Mouse (Mus musculus): Measurements from ENCODE around the gene Dock4. TPM values are rescaled to one million over a fixed set of nuclear protein-coding genes. Genes with fewer than 3 reads are reported as not detected.
"Not testable (repeated sequence)": the region's sequence is repeated elsewhere in the genome, so short reads cannot be mapped to it uniquely, and the experiment has no call there.

Dock4 gene
- polyA plus RNA-seq, 1 experiment = 2.3 TPM

DNA sequence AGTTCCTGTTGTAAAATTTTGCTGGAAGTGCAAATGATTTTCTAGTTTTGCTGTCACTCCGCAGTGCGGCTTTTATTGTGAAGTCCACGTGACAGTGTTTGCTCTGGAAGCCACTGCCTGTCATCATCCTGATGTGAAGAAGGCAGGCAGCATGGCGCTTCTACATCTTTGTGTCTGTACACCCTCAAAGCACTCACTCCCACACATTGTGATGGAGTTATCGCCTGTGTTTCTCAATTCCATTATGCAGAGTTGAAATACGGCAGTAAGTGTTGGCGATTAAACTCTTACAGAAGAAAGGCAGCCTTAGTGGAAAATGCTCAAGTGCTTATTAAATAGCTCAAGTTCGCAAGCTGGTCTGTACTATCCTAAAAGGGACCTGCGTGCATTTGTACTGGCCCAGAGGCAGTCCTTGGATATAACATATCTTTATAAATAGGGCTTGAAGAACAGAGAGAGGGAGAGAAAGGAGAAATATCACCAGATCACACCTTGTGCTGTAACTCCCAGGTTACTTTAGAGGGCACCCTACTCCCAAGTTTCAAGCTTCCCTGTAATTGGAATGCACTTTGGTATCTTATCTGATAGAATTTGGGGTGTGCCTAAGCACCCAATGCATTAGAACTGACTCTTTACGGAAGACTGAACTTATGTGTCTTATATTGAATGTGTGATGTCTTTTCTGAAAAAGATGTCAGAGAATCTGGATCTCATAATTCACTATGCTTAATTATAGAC, 396.7 kb downstream of the Dock4 start:
- Histone ChIP-seq H3K27ac (ENCODE audit: control insufficient read depth, insufficient read depth, low read length) (no peak overlapping the region), H3K4me1 (replicated peaks; ENCODE audit: control insufficient read depth, insufficient read depth, low read length) (0 out of 2 replicates have a peak, but pooled peaks cover 2% of the 10 kb centered on the region), H3K4me3 (ENCODE audit: control insufficient read depth, insufficient read depth, low read length) (no peak overlapping the region), H3K27me3 (ENCODE audit: control insufficient read depth, insufficient read depth, low read length) (no peaks in the 10 kb centered on the region), H3K36me3 (ENCODE audit: control insufficient read depth, insufficient read depth, low read length) (no peaks in the 10 kb centered on the region)
- 95% methylated on average over 10 of the region's 10 CpGs for WGBS
- DNase-seq = no peak
- no peak for TF ChIP-seq CTCF (IDR thresholded peaks at IDR 0.05; ENCODE audit: borderline replicate concordance, control insufficient read depth, extremely low read depth, insufficient read depth, low read length, poor library complexity)
- no peak for TF ChIP-seq POLR2A (IDR thresholded peaks at IDR 0.05; ENCODE audit: control insufficient read depth, extremely low read depth, insufficient read depth, low read length, poor library complexity)

DNA sequence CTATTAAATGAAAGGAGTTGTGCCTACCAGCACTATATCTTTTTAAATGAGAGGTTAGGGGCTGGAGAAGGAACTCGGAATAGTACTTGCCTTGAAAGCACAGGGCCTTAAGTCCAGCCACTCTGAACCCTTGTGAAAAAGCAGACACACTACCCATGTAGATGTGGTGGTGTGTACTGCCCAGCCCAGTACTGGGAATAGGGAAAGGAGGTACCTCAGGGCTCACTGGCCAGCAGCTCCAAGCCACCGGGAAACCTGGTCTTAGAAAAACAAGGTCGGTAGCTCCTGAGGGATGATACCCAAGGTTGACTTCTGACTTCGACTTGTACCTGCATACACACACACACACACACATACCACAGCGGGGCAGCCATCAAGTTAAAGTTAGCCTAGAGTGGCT, 397.2 kb downstream of the Dock4 start:
- Histone ChIP-seq H3K4me3 (ENCODE audit: control insufficient read depth, insufficient read depth, low read length) (no peak overlapping the region), H3K36me3 (ENCODE audit: control insufficient read depth, insufficient read depth, low read length) (no peaks in the 10 kb centered on the region), H3K27me3 (ENCODE audit: control insufficient read depth, insufficient read depth, low read length) (no peaks in the 10 kb centered on the region), H3K4me1 (replicated peaks; ENCODE audit: control insufficient read depth, insufficient read depth, low read length) (0 out of 2 replicates have a peak, but pooled peaks cover 2% of the 10 kb centered on the region), H3K27ac (ENCODE audit: control insufficient read depth, insufficient read depth, low read length) (no peak overlapping the region)
- 86% methylated on average over 5 of the region's 5 CpGs for WGBS
- TF ChIP-seq CTCF (IDR thresholded peaks at IDR 0.05; ENCODE audit: borderline replicate concordance, control insufficient read depth, extremely low read depth, insufficient read depth, low read length, poor library complexity) (no peak), POLR2A (IDR thresholded peaks at IDR 0.05; ENCODE audit: control insufficient read depth, extremely low read depth, insufficient read depth, low read length, poor library complexity) (no peak)
- no peak for DNase-seq

DNA sequence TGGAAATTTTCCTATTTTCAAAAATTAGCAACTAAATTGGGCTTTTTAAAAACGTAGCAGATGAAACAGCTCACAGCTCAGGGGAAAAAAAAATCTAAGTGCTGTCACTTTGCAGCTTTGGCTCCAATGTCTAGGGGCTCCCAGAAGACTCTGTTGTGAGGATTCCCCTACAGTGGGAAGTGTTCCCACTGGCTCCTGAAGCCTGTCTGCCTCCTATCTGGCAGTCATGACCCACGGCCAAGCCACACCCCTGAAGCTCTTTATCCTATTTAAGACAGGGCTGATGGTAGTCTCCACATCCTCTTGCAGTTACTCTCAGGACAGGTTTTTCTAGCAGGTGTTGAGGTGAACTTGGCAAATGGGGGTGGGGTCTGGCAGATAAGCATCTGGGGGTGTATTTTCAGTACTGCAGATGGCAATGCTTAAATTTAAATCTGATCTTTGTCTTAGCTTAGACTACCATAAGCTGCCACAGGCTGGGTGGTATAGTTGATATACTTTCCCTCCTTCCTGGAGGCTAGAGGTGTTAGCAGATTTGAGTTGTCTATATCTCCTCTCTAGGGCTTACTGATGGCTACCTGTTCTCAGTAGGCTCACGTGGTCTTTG, 397.8 kb downstream of the Dock4 start:
- TF ChIP-seq CTCF (IDR thresholded peaks at IDR 0.05; ENCODE audit: borderline replicate concordance, control insufficient read depth, extremely low read depth, insufficient read depth, low read length, poor library complexity) (no peak), POLR2A (IDR thresholded peaks at IDR 0.05; ENCODE audit: control insufficient read depth, extremely low read depth, insufficient read depth, low read length, poor library complexity) (no peak)
- Histone ChIP-seq H3K4me3 (ENCODE audit: control insufficient read depth, insufficient read depth, low read length) (no peak overlapping the region), H3K27me3 (ENCODE audit: control insufficient read depth, insufficient read depth, low read length) (no peaks in the 10 kb centered on the region), H3K4me1 (replicated peaks; ENCODE audit: control insufficient read depth, insufficient read depth, low read length) (0 out of 2 replicates have a peak, but pooled peaks cover 2% of the 10 kb centered on the region), H3K27ac (ENCODE audit: control insufficient read depth, insufficient read depth, low read length) (no peak overlapping the region), H3K36me3 (ENCODE audit: control insufficient read depth, insufficient read depth, low read length) (no peaks in the 10 kb centered on the region)
- DNase-seq = no peak
- WGBS = 58% methylated on average over 3 of the region's 3 CpGs

DNA sequence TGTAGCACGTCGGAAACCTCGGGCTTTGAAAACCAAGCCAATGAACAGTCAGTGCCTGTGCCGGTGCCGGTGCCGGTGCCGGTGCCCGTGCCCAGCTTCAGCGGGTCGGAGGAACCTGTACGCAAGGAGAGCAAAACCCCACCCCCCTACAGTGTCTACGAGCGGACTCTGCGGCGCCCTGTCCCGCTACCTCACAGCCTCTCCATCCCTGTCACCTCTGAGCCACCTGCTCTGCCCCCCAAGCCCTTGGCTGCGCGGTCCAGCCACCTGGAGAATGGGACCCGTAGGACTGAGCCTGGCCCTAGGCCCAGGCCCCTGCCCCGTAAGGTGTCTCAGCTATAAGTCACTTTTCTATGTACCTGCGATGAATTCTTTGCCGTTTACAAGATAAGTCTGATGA, 398.6 kb downstream of the Dock4 start:
- Histone ChIP-seq H3K4me1 (replicated peaks; ENCODE audit: control insufficient read depth, insufficient read depth, low read length) (0 out of 2 replicates have a peak, but pooled peaks cover 2% of the 10 kb centered on the region), H3K36me3 (ENCODE audit: control insufficient read depth, insufficient read depth, low read length) (no peaks in the 10 kb centered on the region), H3K27me3 (ENCODE audit: control insufficient read depth, insufficient read depth, low read length) (no peaks in the 10 kb centered on the region), H3K27ac (ENCODE audit: control insufficient read depth, insufficient read depth, low read length) (no peak overlapping the region), H3K4me3 (ENCODE audit: control insufficient read depth, insufficient read depth, low read length) (no peak overlapping the region)
- DNase-seq = no peak
- no peak for TF ChIP-seq CTCF (IDR thresholded peaks at IDR 0.05; ENCODE audit: borderline replicate concordance, control insufficient read depth, extremely low read depth, insufficient read depth, low read length, poor library complexity)
- WGBS = 96% methylated on average over 22 of the region's 22 CpGs

DNA sequence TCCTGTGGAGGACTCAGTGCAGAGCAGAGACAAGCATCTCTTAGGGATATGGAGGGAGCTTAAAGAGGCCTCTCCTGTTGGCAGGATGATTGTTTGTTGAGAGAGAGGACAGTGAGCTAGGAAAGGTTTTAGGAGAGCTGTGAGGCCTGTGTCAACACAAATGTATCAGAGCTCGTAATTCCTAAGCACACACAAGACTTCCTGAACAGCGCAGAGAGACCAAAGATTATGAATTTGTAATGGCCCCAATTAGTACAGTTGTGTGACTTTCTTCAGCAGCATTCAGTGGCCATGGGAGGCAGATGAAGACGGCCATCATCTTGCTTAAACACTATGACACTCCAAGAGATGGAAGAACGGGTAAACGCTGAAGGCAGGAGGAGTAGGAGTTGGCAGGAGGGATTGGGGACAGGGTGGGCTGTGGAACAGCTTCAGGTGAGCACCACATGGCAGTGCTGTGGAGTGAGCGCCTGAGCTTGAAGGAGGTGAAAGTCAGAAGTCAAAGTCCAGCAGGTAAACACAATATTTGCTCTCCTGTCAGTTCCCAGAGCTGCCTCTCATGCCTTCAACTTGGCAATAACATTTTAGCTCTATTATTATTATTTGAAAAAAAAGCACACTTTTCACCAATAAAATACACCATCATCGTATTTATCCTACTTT, 409.1 kb downstream of the Dock4 start:
- no peak overlapping the region for H3K4me3 ChIP-seq (ENCODE audit: control insufficient read depth, insufficient read depth, low read length)
- H3K27me3 ChIP-seq (ENCODE audit: control insufficient read depth, insufficient read depth, low read length) = no peaks in the 10 kb centered on the region
- DNase-seq = no peak
- no peak for TF ChIP-seq CTCF (IDR thresholded peaks at IDR 0.05; ENCODE audit: borderline replicate concordance, control insufficient read depth, extremely low read depth, insufficient read depth, low read length, poor library complexity)
- no peak for TF ChIP-seq POLR2A (IDR thresholded peaks at IDR 0.05; ENCODE audit: control insufficient read depth, extremely low read depth, insufficient read depth, low read length, poor library complexity)
- WGBS = 97% methylated on average over 7 of the region's 7 CpGs
- no peak overlapping the region for H3K27ac ChIP-seq (ENCODE audit: control insufficient read depth, insufficient read depth, low read length)
- H3K36me3 ChIP-seq (ENCODE audit: control insufficient read depth, insufficient read depth, low read length) = no peaks in the 10 kb centered on the region
- no peaks in the 10 kb centered on the region for H3K4me1 ChIP-seq (replicated peaks; ENCODE audit: control insufficient read depth, insufficient read depth, low read length)

DNA sequence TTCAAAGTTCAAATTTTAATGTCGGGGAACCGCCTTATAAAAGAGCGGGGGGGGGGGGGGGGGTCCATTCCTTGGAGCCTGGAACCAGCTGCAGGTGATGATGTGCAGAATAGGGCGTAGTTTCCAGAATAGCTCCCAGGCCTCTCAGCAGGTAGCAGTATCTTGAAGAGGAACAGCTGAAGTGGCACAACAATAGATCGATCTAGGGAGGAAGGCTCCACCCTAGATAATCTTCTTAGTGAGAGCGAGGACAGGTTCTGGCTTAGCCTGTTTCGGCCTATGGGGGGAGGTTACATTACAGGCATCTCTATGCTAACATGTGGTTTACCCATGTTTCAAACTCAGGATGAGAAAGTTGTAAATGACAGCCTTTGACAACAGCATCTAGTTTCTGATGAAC, 411.7 kb downstream of the Dock4 start:
- WGBS = 96% methylated on average over 7 of the region's 7 CpGs
- Histone ChIP-seq H3K27ac (ENCODE audit: control insufficient read depth, insufficient read depth, low read length) (no peak overlapping the region), H3K4me1 (replicated peaks; ENCODE audit: control insufficient read depth, insufficient read depth, low read length) (no peaks in the 10 kb centered on the region), H3K27me3 (ENCODE audit: control insufficient read depth, insufficient read depth, low read length) (no peaks in the 10 kb centered on the region), H3K4me3 (ENCODE audit: control insufficient read depth, insufficient read depth, low read length) (no peak overlapping the region), H3K36me3 (ENCODE audit: control insufficient read depth, insufficient read depth, low read length) (no peaks in the 10 kb centered on the region)
- TF ChIP-seq CTCF (IDR thresholded peaks at IDR 0.05; ENCODE audit: borderline replicate concordance, control insufficient read depth, extremely low read depth, insufficient read depth, low read length, poor library complexity) = no peak
- no peak for TF ChIP-seq POLR2A (IDR thresholded peaks at IDR 0.05; ENCODE audit: control insufficient read depth, extremely low read depth, insufficient read depth, low read length, poor library complexity)
- DNase-seq = no peak

DNA sequence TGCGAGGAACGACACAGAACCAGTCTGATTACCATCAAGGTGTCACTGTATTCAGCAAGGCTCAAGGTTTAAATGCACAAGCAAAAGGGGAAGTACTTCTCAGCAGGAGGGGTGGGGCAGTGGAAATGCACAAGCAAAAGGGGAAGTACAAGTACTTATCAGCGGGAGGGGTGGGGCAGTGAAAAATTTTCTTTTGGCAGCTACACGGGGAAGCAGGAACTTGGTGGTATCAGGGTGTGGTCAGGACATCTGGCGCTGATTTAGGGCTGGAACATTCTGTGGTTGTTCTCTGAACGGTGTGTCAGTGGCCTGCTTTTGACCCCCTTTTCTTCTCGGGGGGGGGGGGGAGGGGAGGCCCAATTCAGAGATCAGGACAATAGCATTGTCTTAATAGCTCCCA, 413.0 kb downstream of the Dock4 start:
- not testable (repeated sequence) for DNase-seq; H3K4me3 ChIP-seq (ENCODE audit: control insufficient read depth, insufficient read depth, low read length); H3K27me3 ChIP-seq (ENCODE audit: control insufficient read depth, insufficient read depth, low read length); H3K36me3 ChIP-seq (ENCODE audit: control insufficient read depth, insufficient read depth, low read length); H3K4me1 ChIP-seq (replicated peaks; ENCODE audit: control insufficient read depth, insufficient read depth, low read length); H3K27ac ChIP-seq (ENCODE audit: control insufficient read depth, insufficient read depth, low read length)
- WGBS = 75% methylated on average over 7 of the region's 7 CpGs
